ENCODE assay signal across 22 mouse cellular contexts in the genomic region with DNA sequence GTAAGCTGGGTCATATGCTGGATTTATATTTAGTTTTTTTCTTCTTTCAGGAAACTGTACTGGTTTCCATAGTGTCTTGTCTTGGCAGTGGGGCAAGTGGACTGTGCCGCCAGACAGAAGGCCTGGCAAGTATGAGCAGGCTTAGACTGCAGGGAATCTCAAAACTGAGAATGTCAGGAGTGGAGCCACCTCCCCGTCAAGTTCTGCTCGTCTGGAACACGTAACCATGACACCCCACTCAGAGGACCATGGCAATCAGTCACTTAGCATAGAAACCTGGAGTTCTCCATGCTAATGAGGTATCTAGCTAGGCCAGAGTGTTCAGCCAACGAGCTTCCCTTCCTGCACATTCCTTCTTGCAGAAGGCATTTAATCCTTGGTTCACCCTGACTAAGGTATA. TPM values are rescaled to one million over a fixed set of nuclear protein-coding genes. Genes with fewer than 3 reads are reported as not detected.
DNase-seq lines count a peak whose midpoint lies in the region; ATAC-seq lines count a peak whose summit lies in the region.
"Had no signal": no experiment of that assay in that cellular context is flagged by ENCODE, and none has a peak within 500 bp of the region (broad histone marks: within the 10 kb centered on the region; RNA-seq: fewer than 3 reads in every experiment).

No protein-coding gene starts in this region.

- DNase-seq in left cerebral cortex, postnatal 14 days (ENCODE audit: low spot score in 2 of 2): peak; percentile 20 to 71
- no peak for DNase-seq in left cerebral cortex, adult 8-10 months (ENCODE audit: low spot score in 2 of 2)
- DNase-seq in brain, adult 2 months (ENCODE audit: low read depth, low spot score): peak; percentile 31
- DNase-seq in layer of hippocampus, postnatal 10 days (ENCODE audit: low spot score in 2 of 2): peak; percentile 30 to 32
- DNase-seq in embryo, embryonic 9.5 days (ENCODE audit: extremely low spot score): no peak
- DNase-seq in c-Kit-positive CD71-positive TER-119-positive erythroid progenitor cells, embryonic 14.5 days (ENCODE audit: low spot score): no peak
- DNase-seq: adrenal gland, adult 8-10 months; gastrocnemius, postnatal 36 days; kidney, adult 8-10 months; kidney, postnatal 10 days; lung, embryonic 14.5 days; thymus, postnatal 14 days had no signal

- H3K27me3 ChIP-seq in hindbrain, embryonic 15.5 days: no peaks in the 10 kb centered on the region
- H3K27me3 ChIP-seq in hindbrain, embryonic 12.5 days: no peaks in the 10 kb centered on the region
- H3K27me3 ChIP-seq: embryonic facial prominence, embryonic 15.5 days; forebrain, embryonic 15.5 days; limb, embryonic 13.5 days; neural tube, embryonic 15.5 days had no signal

- no peak overlapping the region for H3K9ac ChIP-seq in hindbrain, embryonic 15.5 days
- no peak overlapping the region for H3K9ac ChIP-seq in hindbrain, embryonic 12.5 days
- H3K9ac ChIP-seq: embryonic facial prominence, embryonic 15.5 days; forebrain, embryonic 15.5 days; limb, embryonic 13.5 days; liver, embryonic 14.5 days; lung, embryonic 14.5 days; neural tube, embryonic 15.5 days had no signal

- no peaks in the 10 kb centered on the region for H3K9me3 ChIP-seq in hindbrain, embryonic 15.5 days
- H3K9me3 ChIP-seq in hindbrain, embryonic 12.5 days (replicated peaks): no peaks in the 10 kb centered on the region
- H3K9me3 ChIP-seq: embryonic facial prominence, embryonic 15.5 days; forebrain, embryonic 15.5 days; limb, embryonic 13.5 days; neural tube, embryonic 15.5 days had no signal

- H3K4me3 ChIP-seq in hindbrain, embryonic 15.5 days: no peak overlapping the region
- H3K4me3 ChIP-seq in hindbrain, embryonic 12.5 days: no peak overlapping the region
- H3K4me3 ChIP-seq: embryonic facial prominence, embryonic 15.5 days; forebrain, embryonic 15.5 days; limb, embryonic 13.5 days; neural tube, embryonic 15.5 days had no signal

- WGBS in hindbrain, embryonic 15.5 days: 56% methylated on average over 5 of the region's 5 CpGs
- WGBS in hindbrain, embryonic 12.5 days: 66% methylated on average over 5 of the region's 5 CpGs

- H3K4me1 ChIP-seq in hindbrain, embryonic 15.5 days (replicated peaks): peaks cover 17% of the 10 kb centered on the region
- peaks cover 9% of the 10 kb centered on the region for H3K4me1 ChIP-seq in hindbrain, embryonic 12.5 days
- H3K4me1 ChIP-seq: forebrain, embryonic 15.5 days had no signal

- peak; percentile 51; the same call in 1 of the 2 replicates for ATAC-seq in hindbrain, embryonic 15.5 days (ENCODE audit: low FRiP score, low read depth)
- no peak for ATAC-seq in hindbrain, embryonic 12.5 days (ENCODE audit: low FRiP score)
- ATAC-seq: forebrain, embryonic 15.5 days had no signal

- no peak overlapping the region for H3K27ac ChIP-seq in hindbrain, embryonic 15.5 days (replicated peaks)
- H3K27ac ChIP-seq in hindbrain, embryonic 12.5 days: no peak overlapping the region
- H3K27ac ChIP-seq: embryonic facial prominence, embryonic 15.5 days; forebrain, embryonic 15.5 days; limb, embryonic 13.5 days; liver, embryonic 14.5 days; neural tube, embryonic 15.5 days had no signal

- intact Hi-C loops in left cerebral cortex, postnatal 14 days (cut with DNase I): no loop called here

- H3K36me3 ChIP-seq in hindbrain, embryonic 15.5 days: no peaks in the 10 kb centered on the region
- H3K36me3 ChIP-seq in hindbrain, embryonic 12.5 days: no peaks in the 10 kb centered on the region
- H3K36me3 ChIP-seq: embryonic facial prominence, embryonic 15.5 days; forebrain, embryonic 15.5 days; limb, embryonic 13.5 days; neural tube, embryonic 15.5 days had no signal

- no peak overlapping the region for H3K4me2 ChIP-seq in hindbrain, embryonic 15.5 days
- H3K4me2 ChIP-seq in hindbrain, embryonic 12.5 days (replicated peaks): no peak overlapping the region
- H3K4me2 ChIP-seq: embryonic facial prominence, embryonic 15.5 days; forebrain, embryonic 15.5 days; limb, embryonic 13.5 days; lung, embryonic 14.5 days; neural tube, embryonic 15.5 days had no signal

RNA-seq across cellular contexts. Expression of gene Ccdc3, which starts 10.2 kb away (rescaled TPM):
- polyA plus RNA-seq in hindbrain, embryonic 15.5 days (2015; fragmentation: Nextera tagmentation; extraction: Ambion mirVana): 10.1 and 15.2 TPM in 2 replicates
- polyA plus RNA-seq in hindbrain, embryonic 12.5 days (2016; fragmentation: Nextera tagmentation; extraction: Ambion mirVana): 14.4 and 19.1 TPM in 2 replicates
- total RNA-seq in left cerebral cortex, postnatal 14 days (2021): 10 to 100 TPM; 19.6 to 25.3 TPM
- total RNA-seq in left cerebral cortex, adult 8-10 months (2022): 10 to 100 TPM; 12.0 to 14.0 (median 13.2) TPM
- total RNA-seq in layer of hippocampus, postnatal 10 days (2021): 10 to 100 TPM in 1 of 2 experiments, 1 to 10 TPM in 1; 9.8 to 10.5 TPM
- total RNA-seq: hematopoietic stem cell, adult 5-6 weeks; megakaryocyte, adult 5-6 weeks; MEL had no signal

Comparison
In these comparisons a context has a peak if more than half of its experiments do, and no peak if none do; other contexts are left out.
1. DNase-seq: peak in left cerebral cortex, postnatal 14 days (2 of 2), brain, adult 2 months (single experiment) and layer of hippocampus, postnatal 10 days (2 of 2); none in left cerebral cortex, adult 8-10 months (0 of 2), embryo, embryonic 9.5 days (single experiment) and c-Kit-positive CD71-positive TER-119-positive erythroid progenitor cells, embryonic 14.5 days (single experiment).